Mouse (Mus musculus) liver, embryonic 14.5 days (tissue): ENCODE measurements around the gene Olfr593. TPM values are rescaled to one million over a fixed set of nuclear protein-coding genes. Genes with fewer than 3 reads are reported as not detected.
"Not testable (repeated sequence)": the region's sequence is repeated elsewhere in the genome, so short reads cannot be mapped to it uniquely, and the experiment has no call there.

Experiments used
- ATAC-seq: fragments of 200-750 bp; cut with Nextera tagmentation; 2 replicates; pipeline ENCODE4 v1.8.0; 2017; ENCODE audit warnings: moderate number of reproducible peaks, mild to moderate bottlenecking, moderate library complexity; ENCODE audit not compliant: insufficient read depth
- DNase-seq, 3 experiments: peaks; one replicate each; pipeline ENCODE4 v3.0.0-alpha.2; 2012 to 2013; ENCODE audit warnings: low read depth in 3 of 3, low spot score in 3 of 3
- H3K27ac ChIP-seq: fragments of 300-500 bp; sonication (generic); 2 replicates; pipeline ENCODE4 v1.5.1; 2014; ENCODE audit warnings: moderate library complexity, mild to moderate bottlenecking, control low read depth, inconsistent platforms
- H3K27me3 ChIP-seq: fragments of 300-500 bp; sonication (generic); 2 replicates; pipeline ENCODE4 v1.6.1; 2014; ENCODE audit warnings: mild to moderate bottlenecking, low read length, moderate library complexity; ENCODE audit not compliant: control insufficient read depth, insufficient read depth
- H3K36me3 ChIP-seq: fragments of 300-500 bp; sonication (generic); replicated peaks from 2 replicates; pipeline ENCODE4 v1.6.1; 2014; ENCODE audit warnings: low read depth; ENCODE audit not compliant: control insufficient read depth, insufficient read depth
- H3K4me1 ChIP-seq, 2 experiments: fragments of 200-500 bp in 1 of 2; fragments of 300-500 bp in 1 of 2; sonication (generic) in 1 of 2; replicated peaks; 2 replicates each; pipeline ENCODE4 v1.6.1; 2012 to 2014; ENCODE audit warnings: antibody characterized with exemption in 1 of 2, inconsistent platforms in 1 of 2, low read length in 1 of 2; ENCODE audit not compliant: control insufficient read depth in 2 of 2, insufficient read depth in 2 of 2
- H3K4me2 ChIP-seq: fragments of 300-500 bp; sonication (generic); 2 replicates; pipeline ENCODE4 v1.6.1; 2014; ENCODE audit warnings: low read depth, mild to moderate bottlenecking, control low read depth, moderate library complexity
- H3K4me3 ChIP-seq, 2 experiments: fragments of 200-500 bp in 1 of 2; fragments of 300-500 bp in 1 of 2; sonication (generic) in 1 of 2; 2 replicates each; pipeline ENCODE4 v1.5.1; 2012 to 2014; ENCODE audit warnings: low read depth in 2 of 2, low read length in 2 of 2, mild to moderate bottlenecking in 2 of 2, control low read depth in 1 of 2, inconsistent platforms in 1 of 2, moderate library complexity in 1 of 2; ENCODE audit not compliant: insufficient read depth in 1 of 2
- H3K9ac ChIP-seq: fragments of 300-500 bp; sonication (generic); replicated peaks from 2 replicates; pipeline ENCODE4 v1.6.1; 2014; ENCODE audit warnings: mild to moderate bottlenecking, control low read depth, moderate library complexity
- H3K9me3 ChIP-seq: fragments of 300-500 bp; sonication (generic); 2 replicates; pipeline ENCODE4 v1.6.1; 2016; ENCODE audit warnings: low read length, mixed read lengths; ENCODE audit not compliant: control insufficient read depth
- CTCF ChIP-seq: IDR thresholded peaks from 2 replicates; pipeline ENCODE4 v1.5.1; 2016; ENCODE audit warnings: antibody characterized with exemption, low read depth, control low read depth
- EP300 ChIP-seq: IDR thresholded peaks from 2 replicates; pipeline ENCODE4 v1.6.1; 2016; ENCODE audit warnings: antibody characterized with exemption, low read depth
- WGBS: fragments of 180-500 bp; shearing (Covaris S2); extraction: QIAGEN DNeasy Blood & Tissue Kit; methylation state at CpG from one replicate; pipeline ENCODE4 v1.1.7; 2014; ENCODE audit not compliant: insufficient replicate concordance; 5-methylcytosine and 5-hydroxymethylcytosine counted together
- polyA plus RNA-seq, 2 experiments: library from polyadenylated mRNA; depleted of rRNA in 1 of 2; stranded (reverse) in 1 of 2; unstranded in 1 of 2; fragments of >200 nt; fragmentation: Nextera tagmentation in 1 of 2; extraction: Ambion mirVana in 1 of 2; gene quantifications; 2 replicates each; pipeline versions ENCODE4 v1.2.1 to v1.2.3; 2012 to 2014

Gene Olfr593
- polyA plus RNA-seq (2012; rRNA removed) (not detected in 2 replicates), polyA plus RNA-seq (2014; fragmentation: Nextera tagmentation; extraction: Ambion mirVana) (not detected in 2 replicates)

DNA sequence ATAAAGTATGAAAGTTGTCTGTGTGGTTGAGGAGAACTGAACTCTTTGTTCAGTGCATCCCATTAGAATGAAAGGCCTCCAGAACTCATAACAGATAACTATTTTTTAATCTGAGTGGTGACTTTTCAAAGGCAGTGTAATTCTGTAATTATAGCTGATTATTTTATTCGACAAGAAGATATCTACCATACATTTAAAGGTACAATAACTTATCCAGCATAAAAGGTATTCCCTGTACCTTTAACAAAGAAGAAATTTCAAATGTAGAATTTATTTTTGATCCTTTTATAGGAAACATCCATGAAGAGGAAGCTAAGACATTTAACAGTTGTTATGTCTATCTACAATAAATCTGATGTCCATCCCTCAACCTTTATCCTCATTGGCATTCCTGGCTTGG, at the start of gene Olfr593:
Olfr593 (plus strand) TSS at position 301 of the 400 bp plus-strand sequence.
- H3K4me2 ChIP-seq = no peak within 1 kb of the TSS
- WGBS = 30% methylated on average over 1 of the region's 1 CpGs
- H3K9me3 ChIP-seq = no peaks in the 10 kb centered on the region
- DNase-seq (no peak), ATAC-seq (no peak)
- no peak within 1 kb of the TSS for H3K4me3 ChIP-seq
- TF ChIP-seq EP300 = no peak
- TF ChIP-seq CTCF = no peak
- H3K27ac ChIP-seq = no peak within 1 kb of the TSS
- H3K9ac ChIP-seq = no peak within 1 kb of the TSS
- H3K36me3 ChIP-seq = no peaks in the 10 kb centered on the region
- H3K27me3 ChIP-seq = no peaks in the 10 kb centered on the region
- H3K4me1 ChIP-seq = no peaks in the 10 kb centered on the region

DNA sequence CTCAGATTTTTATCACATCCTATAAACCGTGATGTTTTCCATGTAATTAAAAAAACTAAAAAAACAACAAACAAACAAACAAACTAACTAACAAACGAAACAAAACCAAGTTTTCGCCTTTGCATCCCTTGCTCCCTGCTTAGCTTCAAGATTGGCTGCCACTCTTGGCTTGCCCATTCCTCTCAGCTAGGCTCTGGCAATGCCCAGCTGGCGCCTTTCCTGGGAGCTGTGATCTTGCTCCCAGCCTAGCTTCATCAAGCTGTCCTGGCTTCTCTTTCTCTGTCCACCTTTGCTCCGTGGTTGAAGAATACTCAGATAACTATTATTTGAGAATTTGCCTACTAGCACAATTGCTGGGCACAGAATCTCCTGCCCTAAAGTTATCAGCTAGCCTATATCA, 42.0 kb upstream of the Olfr593 start:
- Histone ChIP-seq H3K27ac (no peak overlapping the region), H3K9me3 (no peaks in the 10 kb centered on the region), H3K4me1 (no peaks in the 10 kb centered on the region), H3K4me2 (no peak overlapping the region), H3K9ac (no peak overlapping the region), H3K36me3 (no peaks in the 10 kb centered on the region), H3K27me3 (no peaks in the 10 kb centered on the region), H3K4me3 (no peak overlapping the region)
- TF ChIP-seq CTCF (no peak), EP300 (no peak)
- ATAC-seq = no peak
- 41% methylated on average over 5 of the region's 5 CpGs for WGBS
- DNase-seq = no peak

DNA sequence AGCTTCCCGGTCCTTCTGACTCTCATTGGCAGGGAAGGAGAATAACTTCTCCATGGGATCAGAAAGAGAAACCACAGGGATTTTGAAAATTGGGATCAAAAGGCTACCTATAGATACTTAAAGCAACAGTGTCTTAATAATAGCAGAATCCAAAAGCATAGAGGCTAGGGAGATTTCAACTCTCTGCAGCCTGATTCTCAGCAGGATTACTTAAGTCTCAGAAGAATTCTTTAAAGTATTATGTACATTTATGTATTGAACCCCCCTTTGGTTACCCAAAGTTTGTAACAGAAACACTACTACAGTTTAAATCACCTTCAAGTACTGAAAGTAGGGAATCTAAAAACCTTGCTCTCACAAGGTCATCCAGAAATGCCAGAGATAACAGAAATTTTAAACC, 33.4 kb upstream of the Olfr593 start, which contains the start of gene Olfr591:
Olfr591 (minus strand) TSS at position 101 of the 400 bp plus-strand sequence.
- TF ChIP-seq CTCF (no peak), EP300 (no peak)
- H3K9ac ChIP-seq = no peak within 1 kb of the TSS
- H3K4me1 ChIP-seq = no peaks in the 10 kb centered on the region
- H3K4me2 ChIP-seq = no peak within 1 kb of the TSS
- DNase-seq = no peak
- no peaks in the 10 kb centered on the region for H3K36me3 ChIP-seq
- no peak for ATAC-seq
- no peak within 1 kb of the TSS for H3K4me3 ChIP-seq
- no peaks in the 10 kb centered on the region for H3K27me3 ChIP-seq
- no peak within 1 kb of the TSS for H3K27ac ChIP-seq
- H3K9me3 ChIP-seq = no peaks in the 10 kb centered on the region
- 39% methylated on average over 1 of the region's 1 CpGs for WGBS

DNA sequence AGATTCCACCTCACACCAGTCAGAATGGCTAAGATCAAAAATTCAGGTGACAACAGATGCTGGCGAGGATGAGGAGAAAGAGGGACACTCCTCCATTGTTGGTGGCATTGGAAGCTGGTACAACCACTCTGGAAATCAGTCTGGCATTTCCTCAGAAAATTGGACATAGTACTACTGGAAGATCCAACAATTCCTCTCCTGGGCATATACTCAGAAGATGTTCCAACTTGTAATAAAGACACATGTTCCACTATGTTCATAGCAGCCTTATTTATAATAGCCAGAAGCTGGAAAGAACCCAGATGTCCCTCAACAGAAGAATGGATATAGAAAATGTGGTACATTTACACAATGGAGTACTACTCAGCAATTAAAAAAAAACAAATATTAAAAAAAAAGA, 27.2 kb upstream of the Olfr593 start, which contains the start of gene Olfr592:
Olfr592 (plus strand) TSS at position 301 of the 400 bp plus-strand sequence.
- not testable (repeated sequence) for DNase-seq, ATAC-seq, H3K9ac ChIP-seq, H3K4me3 ChIP-seq, H3K27me3 ChIP-seq, H3K27ac ChIP-seq, H3K36me3 ChIP-seq, H3K4me2 ChIP-seq, H3K4me1 ChIP-seq, H3K9me3 ChIP-seq
- 32% methylated on average over 1 of the region's 1 CpGs for WGBS

DNA sequence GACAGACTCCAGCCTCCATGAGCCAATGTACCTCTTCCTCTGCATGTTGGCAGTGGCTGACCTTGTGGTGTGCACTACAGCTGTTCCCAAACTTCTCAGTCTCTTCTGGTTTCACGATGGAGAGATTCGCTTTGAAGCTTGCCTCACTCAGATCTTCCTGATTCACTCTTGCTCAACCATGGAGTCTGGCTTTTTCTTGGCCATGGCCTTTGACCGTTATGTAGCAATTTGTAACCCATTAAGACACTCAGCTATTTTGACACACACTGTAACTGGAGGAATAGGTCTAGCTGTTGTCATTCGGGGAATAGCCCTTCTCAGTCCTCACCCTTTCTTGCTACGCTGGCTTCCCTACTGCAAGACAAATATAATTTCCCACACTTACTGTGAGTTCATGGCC, 388 bp downstream of the Olfr593 start:
- ATAC-seq, H3K9me3 ChIP-seq, H3K4me3 ChIP-seq, H3K4me2 ChIP-seq, H3K27me3 ChIP-seq, H3K36me3 ChIP-seq, H3K9ac ChIP-seq, H3K27ac ChIP-seq, H3K4me1 ChIP-seq, DNase-seq: not testable (repeated sequence)
- 63% methylated on average over 5 of the region's 5 CpGs for WGBS
